Mouse (Mus musculus): Measurements from ENCODE around the gene Zc3h7b.
"Not testable (repeated sequence)": the region's sequence is repeated elsewhere in the genome, so short reads cannot be mapped to it uniquely, and the experiment has no call there.

Gene Zc3h7b

GRCm38 (mm10) chr15:81739296-81739695 is 5.6 kb upstream of the Zc3h7b start:
- no peak for DNase-seq (ENCODE audit: low spot score in 2 of 2)

GRCm38 (mm10) chr15:81739924-81740323 is 4.9 kb upstream of the Zc3h7b start:
- DNase-seq (ENCODE audit: low spot score in 2 of 2) = no peak

DNA sequence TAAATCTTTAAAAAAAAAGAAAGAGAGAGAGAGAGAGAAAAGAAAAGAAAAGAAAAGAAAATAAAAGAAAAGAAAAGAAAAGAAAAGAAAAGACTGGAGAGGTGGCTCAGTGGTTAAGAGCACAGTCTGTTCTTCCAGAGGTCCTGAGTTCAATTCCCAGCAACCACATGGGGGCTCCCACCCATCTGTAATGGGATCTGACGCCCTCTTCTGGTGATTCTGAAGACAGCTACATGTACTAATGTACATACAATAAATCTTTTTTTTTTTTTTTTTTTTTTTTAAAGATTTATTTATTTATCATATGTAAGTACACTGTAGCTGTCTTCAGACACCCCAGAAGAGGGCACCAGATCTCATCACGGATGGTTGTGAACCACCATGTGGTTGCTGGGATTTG is 2.5 kb upstream of the Zc3h7b start:
- not testable (repeated sequence) for DNase-seq (ENCODE audit: low spot score in 2 of 2)

GRCm38 (mm10) chr15:81745601-81746114 is 801 bp downstream of the Zc3h7b start:
- peak; percentile 35 to 42 for DNase-seq (ENCODE audit: low spot score in 2 of 2)

- peak in 1 of 2 experiments; percentile 42 for DNase-seq (ENCODE audit: low spot score in 2 of 2)
Measured at GRCm38 (mm10) chr15:81749742-81750141, 4.9 kb downstream of the Zc3h7b start.

- no peak for DNase-seq (ENCODE audit: low spot score in 2 of 2)
Measured at GRCm38 (mm10) chr15:81753669-81754068, 8.8 kb downstream of the Zc3h7b start.

DNA sequence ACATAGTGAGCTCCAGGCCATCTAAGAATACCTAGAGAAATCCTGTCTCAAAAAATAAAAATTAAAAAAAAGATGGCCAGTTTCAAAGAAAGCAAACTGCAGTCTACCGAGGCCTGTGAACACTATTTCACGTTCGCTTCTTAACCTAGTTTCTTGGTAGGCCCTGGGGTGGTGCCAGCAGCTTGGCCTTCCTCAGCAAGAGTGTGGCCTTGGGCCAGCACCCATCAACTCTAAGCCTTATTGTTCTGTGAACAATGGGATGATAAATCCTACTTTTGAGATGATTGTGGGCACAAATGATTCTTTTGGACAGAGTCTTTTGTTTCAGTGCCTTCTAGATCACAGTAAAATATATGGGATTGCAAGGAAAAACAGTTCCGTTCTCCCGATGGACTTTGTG is 13.8 kb downstream of the Zc3h7b start:
- DNase-seq (ENCODE audit: low spot score in 2 of 2) = peak in 1 of 2 experiments; percentile 16

- no peak for DNase-seq (ENCODE audit: low spot score in 2 of 2)
Measured at GRCm38 (mm10) chr15:81759542-81759941, 14.7 kb downstream of the Zc3h7b start.

DNA sequence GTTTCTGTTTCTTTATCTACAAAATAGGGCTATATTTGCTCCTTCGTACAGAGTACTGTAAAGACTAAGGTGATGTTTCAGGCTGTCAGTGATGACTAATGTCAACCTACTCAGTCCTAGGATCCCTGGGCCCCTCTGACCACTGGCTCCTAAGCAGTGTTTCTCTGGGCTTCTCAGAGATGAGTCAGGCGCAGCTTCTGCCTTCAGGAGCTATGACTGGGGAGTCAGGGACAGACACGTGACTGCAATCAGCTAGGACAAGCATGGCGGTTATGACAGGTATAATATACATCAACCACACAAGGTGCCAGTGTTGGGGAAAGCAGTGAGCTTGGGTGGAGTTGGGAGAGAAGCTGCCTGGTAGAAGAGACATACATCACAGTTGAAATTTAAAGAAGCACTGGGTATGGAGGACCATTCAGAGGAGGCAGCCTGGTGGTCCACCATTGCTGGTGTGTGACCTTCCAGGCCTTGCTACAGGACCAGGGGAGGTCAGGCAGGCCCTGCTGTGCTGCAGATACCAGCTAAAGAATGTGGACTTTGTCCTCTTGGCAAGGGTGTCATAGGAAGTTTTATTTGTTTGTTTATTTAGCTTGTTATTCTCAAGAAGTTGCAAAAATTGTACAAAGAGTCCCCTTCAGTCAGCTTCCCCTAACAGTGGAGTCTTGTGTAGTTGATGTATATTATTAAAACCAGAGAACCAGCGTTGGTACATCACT is 15.7 kb downstream of the Zc3h7b start:
- no peak for DNase-seq (ENCODE audit: low spot score in 2 of 2)

DNA sequence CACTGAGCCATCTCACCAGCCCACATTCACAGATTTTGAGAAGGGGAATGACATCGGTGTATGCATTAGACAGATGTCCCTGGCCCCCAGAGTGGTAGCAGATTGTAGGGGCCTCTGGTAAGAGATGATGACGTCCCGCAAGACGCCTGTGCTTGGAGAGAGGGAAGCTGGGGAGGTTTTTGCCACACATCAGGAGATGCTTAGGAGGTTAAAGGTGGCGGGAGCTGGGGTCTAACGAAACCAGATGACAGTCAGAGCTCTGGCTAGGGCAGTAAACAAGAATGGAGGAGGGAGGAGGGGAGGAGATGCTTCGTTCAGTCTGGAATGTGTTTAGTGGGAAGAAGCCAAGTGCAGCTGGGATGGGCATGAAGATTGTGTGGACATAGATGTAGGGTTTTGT is 16.5 kb downstream of the Zc3h7b start:
- DNase-seq (ENCODE audit: low spot score in 2 of 2) = no peak

DNA sequence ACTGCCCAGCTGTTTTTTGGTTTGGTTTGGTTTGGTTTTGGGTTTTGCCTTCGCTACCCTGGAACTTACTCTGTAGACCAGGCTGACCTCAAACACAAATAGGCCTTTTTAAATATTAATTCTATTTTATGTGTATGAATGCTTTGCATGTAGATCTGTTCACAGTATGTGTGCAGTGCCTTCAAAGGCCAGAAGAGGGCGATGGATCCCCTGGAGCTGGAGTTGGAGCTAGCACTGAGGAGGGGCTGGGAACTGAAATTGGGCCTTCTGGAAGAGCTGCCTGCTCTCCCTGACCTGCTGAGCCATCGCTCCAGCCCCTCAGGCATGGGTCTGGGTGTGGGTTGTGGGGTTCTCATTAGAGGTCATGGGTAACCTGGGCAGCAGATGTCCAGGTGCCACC is 17.1 kb downstream of the Zc3h7b start:
- no peak for DNase-seq (ENCODE audit: low spot score in 2 of 2)

GRCm38 (mm10) chr15:81764573-81764972 is 19.7 kb downstream of the Zc3h7b start:
- DNase-seq (ENCODE audit: low spot score in 2 of 2) = no peak

- no peak for DNase-seq (ENCODE audit: low spot score in 2 of 2)
Measured at GRCm38 (mm10) chr15:81765651-81766050, 20.8 kb downstream of the Zc3h7b start.

- DNase-seq (ENCODE audit: low spot score in 2 of 2) = no peak
Measured at GRCm38 (mm10) chr15:81766439-81766838, 21.6 kb downstream of the Zc3h7b start.

GRCm38 (mm10) chr15:81769037-81769436 is 24.2 kb downstream of the Zc3h7b start:
- no peak for DNase-seq (ENCODE audit: low spot score in 2 of 2)

GRCm38 (mm10) chr15:81772431-81773120 is 27.7 kb downstream of the Zc3h7b start:
- no peak for DNase-seq (ENCODE audit: low spot score in 2 of 2)

DNA sequence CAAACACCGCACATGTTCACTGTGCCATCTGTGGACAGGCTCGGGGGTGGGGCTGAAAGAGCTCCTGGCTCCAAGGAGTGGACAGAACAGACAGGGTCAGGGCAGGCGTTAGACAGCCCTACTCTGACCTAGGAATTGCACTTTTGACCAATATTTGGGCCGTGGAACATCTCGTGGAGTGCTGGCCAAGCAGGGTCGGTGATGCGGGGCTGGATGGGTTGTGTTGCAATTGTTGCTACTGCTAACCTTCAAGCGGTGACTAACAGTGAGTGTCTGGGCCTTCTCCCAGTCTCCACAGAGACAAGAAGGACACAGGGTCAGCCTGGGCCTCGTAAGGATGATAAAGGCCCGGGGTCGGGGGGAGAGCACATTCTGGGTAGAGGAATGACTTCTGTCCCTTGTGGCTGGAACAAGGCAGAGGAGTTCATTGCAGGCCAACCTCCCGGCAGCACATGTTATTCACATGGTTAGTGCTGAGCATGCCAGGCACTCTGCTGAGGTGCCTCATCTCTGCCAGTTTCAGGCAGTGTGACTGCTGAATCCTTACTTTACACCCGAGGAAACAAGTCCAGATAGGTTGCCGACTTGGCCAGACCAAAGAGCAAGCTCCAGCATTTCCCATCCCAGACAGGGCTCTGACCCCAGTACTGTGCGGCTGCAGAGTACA is 29.8 kb downstream of the Zc3h7b start:
- DNase-seq (ENCODE audit: low spot score in 2 of 2) = peak in 1 of 2 experiments; percentile 40

DNA sequence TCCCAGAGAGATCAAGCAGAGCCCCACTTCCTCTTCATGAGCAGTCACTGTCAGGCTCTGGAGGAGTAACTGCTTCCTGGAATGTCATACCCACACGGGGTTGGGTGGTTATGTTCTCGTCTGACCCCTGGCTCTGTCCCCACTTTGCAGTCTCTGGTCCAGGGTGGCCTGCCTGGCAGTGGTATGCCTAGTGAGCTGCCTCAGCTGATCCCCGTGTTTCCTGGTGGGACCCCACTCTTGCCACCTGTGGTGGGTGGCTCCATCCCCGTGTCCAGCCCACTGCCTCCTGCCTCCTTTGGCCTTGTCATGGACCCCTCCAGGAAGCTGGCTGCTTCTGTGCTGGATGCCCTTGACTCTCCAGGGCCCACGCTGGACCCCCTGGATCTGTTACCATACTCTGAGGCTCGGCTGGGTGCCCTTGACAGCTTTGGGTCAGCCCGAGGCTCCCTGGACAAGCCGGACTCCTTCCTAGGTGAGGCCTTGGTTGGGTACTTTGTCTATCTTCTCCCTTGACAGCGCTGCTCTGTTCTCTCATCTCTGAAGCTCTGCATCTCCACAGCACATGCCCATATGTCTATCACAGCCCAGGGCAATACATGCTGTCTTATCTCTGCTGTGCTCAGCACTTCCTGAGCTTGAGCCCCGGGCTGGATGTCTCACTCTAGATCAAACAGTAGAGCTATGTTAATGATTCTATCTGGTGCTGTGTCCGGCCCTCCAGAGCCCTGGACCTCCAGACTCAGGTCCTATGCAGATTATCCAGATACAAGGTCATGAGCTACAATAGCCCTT is 32.0 kb downstream of the Zc3h7b start:
- DNase-seq (ENCODE audit: low spot score in 2 of 2) = no peak

DNA sequence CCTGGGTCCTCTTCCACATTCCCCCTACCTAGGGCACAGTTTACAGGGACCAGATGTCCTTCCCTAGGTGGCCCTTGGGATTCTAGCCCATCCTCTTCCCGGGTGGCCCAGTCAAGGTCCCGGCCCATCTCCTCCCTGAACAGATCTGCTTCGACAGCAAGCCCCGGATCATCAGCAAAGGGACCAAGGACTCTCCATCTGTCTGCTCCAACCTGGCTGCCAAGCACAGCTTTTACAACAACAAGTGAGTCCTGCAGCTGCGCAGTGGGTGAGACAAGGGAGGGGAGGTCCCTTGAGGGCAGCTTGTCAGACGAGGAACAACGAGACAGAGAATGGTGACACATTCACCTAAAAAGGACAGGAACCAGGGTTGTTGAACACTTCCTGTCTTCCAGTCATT is 37.0 kb downstream of the Zc3h7b start:
- DNase-seq (ENCODE audit: low spot score in 2 of 2) = no peak

DNA sequence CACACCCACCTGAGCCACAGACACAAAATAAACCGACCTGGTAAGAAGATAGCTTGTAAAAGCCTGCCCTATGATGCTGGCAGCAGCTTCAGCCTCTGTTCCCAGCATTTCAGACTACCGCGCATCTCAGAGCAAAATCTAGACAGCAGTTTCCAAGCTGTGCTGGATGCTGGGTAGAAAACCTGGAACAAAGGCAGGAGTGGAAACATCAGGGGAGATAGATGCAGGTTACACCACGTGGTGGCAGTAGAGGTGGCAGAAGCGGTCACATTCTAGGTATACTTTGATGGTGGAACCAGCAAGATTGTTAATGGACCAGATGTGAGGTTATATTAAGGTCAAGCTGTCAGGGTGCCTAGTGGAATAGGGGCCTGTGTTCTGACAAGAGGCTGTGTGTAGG is 39.9 kb downstream of the Zc3h7b start:
- no peak for DNase-seq (ENCODE audit: low spot score in 2 of 2)

DNA sequence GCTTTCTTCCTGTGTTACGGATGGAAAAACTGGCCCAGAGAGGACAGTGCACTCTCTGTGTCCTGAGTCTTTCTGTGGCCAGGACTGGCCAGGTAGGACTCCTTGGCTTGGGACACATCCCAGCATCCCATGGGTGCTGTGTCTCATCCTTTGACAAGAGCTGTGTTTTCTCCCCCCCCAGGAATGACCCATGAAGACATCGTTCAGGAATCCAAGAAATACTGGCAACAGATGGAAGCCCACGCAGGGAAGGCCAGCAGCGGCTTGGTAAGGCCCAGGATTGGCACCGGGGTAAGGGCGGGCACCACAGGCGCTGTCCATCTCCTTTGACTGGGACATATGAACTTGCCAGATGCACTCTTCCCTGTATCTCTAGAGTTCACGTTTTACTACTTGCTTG is 40.8 kb downstream of the Zc3h7b start:
- DNase-seq (ENCODE audit: low spot score in 2 of 2) = no peak

- no peak for DNase-seq (ENCODE audit: low spot score in 2 of 2)
Measured at GRCm38 (mm10) chr15:81787525-81787924, 42.7 kb downstream of the Zc3h7b start.

Measured in urinary bladder, postnatal 36 days (tissue).